Mouse (Mus musculus): ENCODE measurements around the gene Camsap1.

DNA sequence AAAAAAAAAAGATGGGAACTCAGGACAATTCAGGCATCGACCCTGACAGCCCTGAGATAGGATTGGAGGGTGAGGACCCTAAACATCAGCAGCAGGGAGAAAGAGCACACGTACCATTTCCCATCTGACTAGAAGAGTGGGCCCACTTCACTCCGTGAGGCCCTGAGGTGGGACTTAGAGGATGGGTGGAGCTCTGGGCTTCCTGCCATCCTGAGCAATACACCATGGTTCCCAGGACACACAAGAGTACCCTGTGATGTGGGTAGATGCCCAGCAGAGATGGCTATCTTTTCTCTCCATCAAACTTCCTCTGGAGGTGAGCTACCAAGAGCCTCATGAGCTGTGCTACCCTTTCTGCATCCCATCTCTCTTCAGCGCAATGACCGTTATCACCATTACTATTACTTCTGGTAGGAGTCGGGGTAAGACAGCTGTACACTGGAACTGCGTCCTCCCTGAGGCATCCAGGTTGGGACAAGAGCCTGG is 105.8 kb downstream of the Camsap1 start:
- TF ChIP-seq CTCF (IDR thresholded peaks at IDR 0.05; ENCODE audit: control insufficient read depth, insufficient read depth, insufficient read length) (no peak), MYOG (IDR thresholded peaks at IDR 0.05; ENCODE audit: control insufficient read depth, extremely low read depth, insufficient read length) (no peak), USF1 (IDR thresholded peaks at IDR 0.05; ENCODE audit: low read depth) (no peak), MYOD1 (IDR thresholded peaks at IDR 0.05; ENCODE audit: control insufficient read depth, insufficient read length, low read depth) (no peak)

Data from C2C12 (cell line).